Mouse (Mus musculus) lung, adult 2 months (tissue): ENCODE data around the gene Fndc3a. TPM values are rescaled to one million over a fixed set of nuclear protein-coding genes. Genes with fewer than 3 reads are reported as not detected.

Experiments
- DNase-seq: peaks from one replicate; pipeline ENCODE4 v3.0.0; 2022
- H3K4me1 ChIP-seq: fragments of 200-500 bp; 2 replicates; pipeline ENCODE4 v1.6.1; 2011; ENCODE audit warnings: low read length; ENCODE audit not compliant: control insufficient read depth, insufficient read depth
- H3K4me3 ChIP-seq: fragments of 200-500 bp; replicated peaks from 2 replicates; pipeline ENCODE3; 2011; ENCODE audit warnings: low read depth, mild to moderate bottlenecking, control low read depth, low read length; ENCODE audit errors: extremely low read depth
- CTCF ChIP-seq: fragments of 200-500 bp; IDR thresholded peaks from 2 replicates; pipeline ENCODE4 v1.5.1; 2011; ENCODE audit warnings: mild to moderate bottlenecking, low read length, control low read depth; ENCODE audit not compliant: insufficient read depth
- POLR2A ChIP-seq: fragments of 200-500 bp; IDR thresholded peaks from 2 replicates; pipeline ENCODE4 v1.6.1; 2011; ENCODE audit warnings: low read depth, mild to moderate bottlenecking, control low read depth, low read length, borderline replicate concordance; ENCODE audit errors: extremely low read depth
- WGBS: fragments of 180-500 bp; shearing (Covaris S2); methylation state at CpG from one replicate; pipeline ENCODE4 v1.1.7; 2018; 5-methylcytosine and 5-hydroxymethylcytosine counted together
- polyA plus RNA-seq: library from polyadenylated mRNA; depleted of rRNA; stranded (reverse); fragments of >200 nt; gene quantifications from 2 replicates; pipeline ENCODE4 v1.2.3, GENCODE M21; 2012; rRNA removed

Gene Fndc3a
- 26.0 and 37.9 TPM in 2 replicates for polyA plus RNA-seq

- peaks cover 3% of the 10 kb centered on the region; the same call in 1 of the 2 replicates for H3K4me1 ChIP-seq
- no peak for TF ChIP-seq CTCF
- peak; percentile 42; the same call in 1 of the 2 replicates for TF ChIP-seq POLR2A
- under 1% methylated on average over 75 of the region's 82 CpGs for WGBS
- DNase-seq: peak; percentile 85
- peak within 1 kb of the TSS; percentile 90 for H3K4me3 ChIP-seq
Observed at GRCm38 (mm10) chr14:72709710-72710340, at the start of gene Fndc3a. Fndc3a (minus strand) TSS chr14:72710003.

- 77% methylated on average over 6 of the region's 6 CpGs for WGBS
- no peak overlapping the region for H3K4me3 ChIP-seq
- DNase-seq: no peak
- H3K4me1 ChIP-seq: no peaks in the 10 kb centered on the region
- no peak for TF ChIP-seq POLR2A
- TF ChIP-seq CTCF: no peak
Observed at GRCm38 (mm10) chr14:72752893-72753292, 43.1 kb upstream of the Fndc3a start.

DNA sequence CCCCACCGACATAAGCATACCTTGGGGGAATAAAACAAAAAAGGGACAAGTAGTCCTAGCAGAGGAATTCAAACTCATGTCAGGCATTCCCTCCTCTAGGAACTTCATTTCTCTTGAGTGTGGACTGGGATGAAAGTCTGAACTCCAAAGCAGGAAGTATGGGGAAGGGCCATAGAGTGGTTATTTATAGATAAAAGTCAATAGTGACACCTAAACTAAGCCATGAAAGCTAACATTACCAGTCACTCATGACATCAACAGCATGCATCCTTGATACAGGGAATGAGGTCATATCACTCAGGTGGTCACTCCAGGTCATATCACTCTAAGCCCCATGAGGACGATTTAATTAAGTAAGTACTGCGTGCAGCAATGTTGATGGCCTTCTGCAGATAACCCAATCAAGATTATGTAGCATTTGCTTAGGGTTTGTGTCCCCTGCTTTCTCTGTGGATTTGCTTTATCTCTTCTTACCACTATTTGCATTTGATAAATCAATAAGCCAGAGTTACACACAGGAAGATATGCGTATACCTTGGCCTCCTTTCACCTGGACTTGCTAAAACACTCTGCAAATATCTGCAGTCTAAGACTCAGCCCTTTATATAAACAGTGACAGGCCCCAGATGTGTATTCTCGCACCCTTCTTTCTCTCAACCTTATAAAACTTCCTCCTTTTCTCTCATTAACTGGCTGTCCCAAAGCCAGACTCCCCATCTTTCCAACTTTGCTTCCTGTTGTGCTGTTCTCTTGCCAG lies 40.8 kb upstream of the Fndc3a start:
- DNase-seq: no peak
- TF ChIP-seq CTCF (no peak), POLR2A (no peak)
- WGBS: 72% methylated on average over 5 of the region's 5 CpGs
- Histone ChIP-seq H3K4me3 (no peak overlapping the region), H3K4me1 (no peaks in the 10 kb centered on the region)

DNA sequence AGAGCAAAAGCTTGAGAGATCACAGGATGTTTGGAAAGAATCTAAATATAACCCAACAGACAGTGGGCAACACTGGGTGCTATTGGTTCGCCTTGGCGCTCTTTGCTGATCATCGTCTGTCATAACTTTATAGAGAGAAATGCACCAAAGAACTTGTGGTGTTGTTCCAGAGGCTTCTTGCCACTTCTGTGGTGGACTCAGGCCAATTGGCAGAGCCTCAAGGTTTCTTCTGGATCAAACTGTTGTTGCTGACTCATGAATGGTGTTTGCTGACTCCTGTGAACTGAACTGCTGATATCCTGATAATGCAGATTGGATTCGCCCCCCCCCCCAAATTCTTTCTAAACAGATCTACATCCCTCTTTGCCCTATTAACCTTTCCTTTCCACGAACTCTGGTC lies 38.5 kb upstream of the Fndc3a start:
- H3K4me1 ChIP-seq: no peaks in the 10 kb centered on the region
- DNase-seq: no peak
- WGBS: 83% methylated on average over 5 of the region's 5 CpGs
- H3K4me3 ChIP-seq: no peak overlapping the region
- TF ChIP-seq POLR2A: no peak
- TF ChIP-seq CTCF: no peak

DNA sequence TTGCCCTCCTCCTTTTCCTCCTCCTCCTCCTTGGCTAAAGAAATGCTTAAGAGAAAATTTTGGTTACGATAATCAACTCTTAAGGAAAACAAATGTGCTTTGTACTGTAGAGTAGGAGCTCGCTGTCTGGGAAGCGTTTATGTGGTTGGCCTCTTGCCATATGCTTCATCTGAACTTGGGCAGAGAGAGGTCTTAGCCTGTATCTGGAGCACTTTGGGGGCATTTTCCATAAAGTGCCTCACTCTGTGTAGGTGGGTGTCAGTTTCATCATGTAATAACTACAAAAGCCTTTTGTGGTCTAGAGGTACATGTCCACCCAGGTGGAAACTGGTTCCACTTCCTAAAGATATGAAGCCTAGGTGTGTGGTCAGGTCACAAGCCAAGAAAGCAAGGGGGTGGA lies 31.9 kb upstream of the Fndc3a start:
- WGBS: 47% methylated on average over 3 of the region's 3 CpGs
- TF ChIP-seq CTCF (no peak), POLR2A (no peak)

DNA sequence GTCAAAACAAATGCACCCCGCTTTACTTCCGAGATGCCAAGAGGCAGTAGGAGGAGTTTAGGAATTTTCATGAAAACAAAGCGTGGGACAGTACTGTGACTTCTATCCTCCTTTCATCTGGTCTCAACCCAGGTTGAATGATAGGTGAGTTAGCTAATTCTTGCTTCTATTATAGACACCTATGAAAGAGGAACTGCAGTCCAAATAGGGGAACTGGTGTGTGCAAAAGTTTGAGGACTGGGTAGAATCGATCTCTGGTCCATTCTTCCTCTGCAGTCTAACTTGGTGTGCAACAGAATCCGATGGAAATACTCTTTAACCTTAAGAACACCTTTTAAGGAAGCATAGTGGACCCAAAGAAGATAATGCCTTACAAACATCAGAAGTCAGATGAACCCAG lies 30.5 kb upstream of the Fndc3a start:
- no peaks in the 10 kb centered on the region for H3K4me1 ChIP-seq
- no peak for DNase-seq
- H3K4me3 ChIP-seq: no peak overlapping the region
- TF ChIP-seq CTCF (no peak), POLR2A (no peak)
- 76% methylated on average over 5 of the region's 5 CpGs for WGBS

More for the DNA sequence above, 31.9 kb upstream of the Fndc3a start:
- DNase-seq: no peak
- H3K4me1 ChIP-seq: no peaks in the 10 kb centered on the region
- no peak overlapping the region for H3K4me3 ChIP-seq

GRCm38 (mm10) chr14:72739484-72740208 lies 29.8 kb upstream of the Fndc3a start:
- 65% methylated on average over 8 of the region's 8 CpGs for WGBS

GRCm38 (mm10) chr14:72738776-72739175 lies 29.0 kb upstream of the Fndc3a start:
- no peak for DNase-seq
- Histone ChIP-seq H3K4me3 (no peak overlapping the region), H3K4me1 (no peaks in the 10 kb centered on the region)
- WGBS: 71% methylated on average over 4 of the region's 4 CpGs
- no peak for TF ChIP-seq POLR2A
- no peak for TF ChIP-seq CTCF

More at GRCm38 (mm10) chr14:72739484-72740208, 29.8 kb upstream of the Fndc3a start:
- Histone ChIP-seq H3K4me3 (no peak overlapping the region), H3K4me1 (no peaks in the 10 kb centered on the region)
- no peak for DNase-seq
- TF ChIP-seq CTCF (no peak), POLR2A (no peak)

- no peak overlapping the region for H3K4me3 ChIP-seq
- no peaks in the 10 kb centered on the region for H3K4me1 ChIP-seq
- WGBS: 74% methylated on average over 4 of the region's 4 CpGs
- TF ChIP-seq POLR2A (no peak), CTCF (no peak)
- no peak for DNase-seq
Observed at GRCm38 (mm10) chr14:72738217-72738616, 28.4 kb upstream of the Fndc3a start.

- TF ChIP-seq POLR2A (no peak), CTCF (no peak)
- H3K4me3 ChIP-seq: no peak overlapping the region
- DNase-seq: no peak
- 60% methylated on average over 3 of the region's 3 CpGs for WGBS
- no peaks in the 10 kb centered on the region for H3K4me1 ChIP-seq
Observed at GRCm38 (mm10) chr14:72725865-72726264, 16.1 kb upstream of the Fndc3a start.
